Comparison of ENCODE assay signal across 8 mouse cellular contexts in the genomic region with DNA sequence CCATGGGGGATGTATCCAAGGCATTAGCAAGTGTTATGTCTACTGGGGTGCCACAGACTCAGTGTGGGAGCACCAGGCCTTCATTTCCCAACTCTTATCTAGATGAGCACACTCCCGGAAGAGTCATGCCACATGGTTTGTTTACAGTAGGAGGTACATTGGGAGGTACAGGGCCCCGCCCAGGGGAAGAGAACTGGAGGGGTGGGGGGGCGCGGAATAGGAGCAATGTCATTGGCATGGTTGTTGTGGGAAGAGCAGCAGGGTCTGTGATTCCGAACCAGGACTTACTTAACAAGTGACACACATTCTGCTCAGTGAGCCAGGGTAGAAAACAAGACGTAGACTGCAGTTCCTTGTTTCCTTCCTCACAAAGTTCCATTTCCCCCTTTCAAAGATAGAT.
A peak's percentile ranks its signal among the peaks of the same experiment; 100 is the strongest.
DNase-seq lines count a peak whose midpoint lies in the region; ATAC-seq and TF ChIP-seq lines count a peak whose summit lies in the region.

No protein-coding gene starts in this region.

- ATAC-seq in megakaryocyte progenitor cell, adult 5-6 weeks (replicated peaks; ENCODE audit: poor library complexity), result peak; percentile 79
- no peak for ATAC-seq in forebrain, postnatal 0 days

- TF ChIP-seq CTCF in lung, adult 2 months (IDR thresholded peaks at IDR 0.05; ENCODE audit: insufficient read depth, low read length), result no peak
- no peak for TF ChIP-seq CTCF in forebrain, postnatal 0 days (IDR thresholded peaks at IDR 0.05; ENCODE audit: low read depth)

- no peaks in the 10 kb centered on the region for H3K9me3 ChIP-seq in forebrain, postnatal 0 days (ENCODE audit: low read length)

- H3K4me2 ChIP-seq in forebrain, postnatal 0 days (ENCODE audit: low read depth), result no peak overlapping the region

- 45% methylated on average over 6 of the region's 6 CpGs for WGBS in lung, adult 2 months
- WGBS in forebrain, postnatal 0 days, result 91% methylated on average over 6 of the region's 6 CpGs

- DNase-seq in lung, adult 18-20 months, result peak; percentile 54 to 72
- no peak for DNase-seq in lung, adult 2 months
- peak; percentile 14 for DNase-seq in heart, postnatal 4 days
- peak; percentile 57 for DNase-seq in thymus, postnatal 4 days
- DNase-seq in retina, embryonic 14.5 days (ENCODE audit: low spot score), result no peak
- no peak for DNase-seq in forebrain, postnatal 0 days
- no peak for DNase-seq in ovary, postnatal 14 days (ENCODE audit: low spot score)

- H3K36me3 ChIP-seq in forebrain, postnatal 0 days (ENCODE audit: insufficient read depth), result no peaks in the 10 kb centered on the region

- no peak for TF ChIP-seq POLR2A in lung, adult 2 months (IDR thresholded peaks at IDR 0.05; ENCODE audit: borderline replicate concordance, extremely low read depth, low read depth, low read length)

- H3K27me3 ChIP-seq in forebrain, postnatal 0 days (ENCODE audit: insufficient read depth, low read length), result no peaks in the 10 kb centered on the region

- H3K4me3 ChIP-seq in lung, adult 2 months (replicated peaks; ENCODE audit: extremely low read depth, low read depth, low read length), result no peak overlapping the region
- H3K4me3 ChIP-seq in forebrain, postnatal 0 days (ENCODE audit: low read depth, low read length), result no peak overlapping the region

- H3K9ac ChIP-seq in forebrain, postnatal 0 days, result no peak overlapping the region

- H3K4me1 ChIP-seq in lung, adult 2 months (ENCODE audit: control insufficient read depth, insufficient read depth, low read length), result peaks cover 15% of the 10 kb centered on the region
- H3K4me1 ChIP-seq in forebrain, postnatal 0 days (ENCODE audit: insufficient read depth), result no peaks in the 10 kb centered on the region

- H3K27ac ChIP-seq in forebrain, postnatal 0 days (ENCODE audit: low read depth, low read length), result no peak overlapping the region

Comparison
In these comparisons a context has a peak if more than half of its experiments do, and no peak if none do; other contexts are left out.
1. DNase-seq: peak in lung, adult 18-20 months (2 of 2), heart, postnatal 4 days (single experiment) and thymus, postnatal 4 days (single experiment); none in lung, adult 2 months (single experiment), retina, embryonic 14.5 days (single experiment), forebrain, postnatal 0 days (single experiment) and ovary, postnatal 14 days (single experiment).